Mouse (Mus musculus) embryonic fibroblast, embryonic 13.5 days (primary cell): ENCODE measurements around the gene Gmip. TPM values are rescaled to one million over a fixed set of nuclear protein-coding genes. Genes with fewer than 3 reads are reported as not detected.
A peak's percentile ranks its signal among the peaks of the same experiment; 100 is the strongest.

Experiments used
- H3K27ac ChIP-seq: 2 replicates; pipeline ENCODE4 v1.5.1; 2012; ENCODE audit warnings: low read length, control low read depth, inconsistent platforms; ENCODE audit not compliant: insufficient read depth
- H3K4me1 ChIP-seq: 2 replicates; pipeline ENCODE4 v1.6.1; 2011; ENCODE audit warnings: low read length; ENCODE audit not compliant: control insufficient read depth, insufficient read depth
- H3K4me3 ChIP-seq: 2 replicates; pipeline ENCODE4 v1.5.1; 2011; ENCODE audit warnings: mild to moderate bottlenecking, control low read depth, low read length; ENCODE audit not compliant: insufficient read depth
- CTCF ChIP-seq: IDR thresholded peaks from 2 replicates; pipeline ENCODE4 v1.5.1; 2011; ENCODE audit warnings: mild to moderate bottlenecking, control low read depth, low read length, moderate library complexity, borderline replicate concordance; ENCODE audit not compliant: insufficient read depth
- POLR2A ChIP-seq: IDR thresholded peaks from 2 replicates; pipeline ENCODE4 v1.6.1; 2011; ENCODE audit warnings: low read depth, mild to moderate bottlenecking, control low read depth, low read length, moderate library complexity
- polyA plus RNA-seq: library from polyadenylated mRNA; stranded (reverse); fragments of >200 nt; gene quantifications from 2 replicates; pipeline ENCODE4 v1.2.4, GENCODE M21; 2011; ENCODE audit warnings: low read depth; ENCODE audit not compliant: missing spikeins, insufficient read length

Gene Gmip
- polyA plus RNA-seq: 13.5 and 15.9 TPM in 2 replicates

- peak; percentile 64 for TF ChIP-seq POLR2A
- TF ChIP-seq CTCF: no peak
- H3K27ac ChIP-seq: 0 out of 2 replicates have a peak within 1 kb of the TSS, but pooled peaks have one; percentile 17
Measured at GRCm38 (mm10) chr8:69808094-69808863, at the start of gene Gmip. Gene Gmip, plus strand, starts transcription at chr8:69808679.

GRCm38 (mm10) chr8:69761814-69762445 lies 46.5 kb upstream of the Gmip start:
- Histone ChIP-seq H3K4me3 (no peak overlapping the region), H3K4me1 (no peaks in the 10 kb centered on the region), H3K27ac (no peak overlapping the region)
- TF ChIP-seq POLR2A: no peak

More at GRCm38 (mm10) chr8:69808094-69808863, at the start of gene Gmip:
- H3K4me1 ChIP-seq: no peaks in the 10 kb centered on the region
- peak within 1 kb of the TSS; percentile 67 for H3K4me3 ChIP-seq

- no peak for TF ChIP-seq CTCF
- no peak for TF ChIP-seq POLR2A
- no peak overlapping the region for H3K4me3 ChIP-seq
- no peak overlapping the region for H3K27ac ChIP-seq
- H3K4me1 ChIP-seq: 0 out of 2 replicates have a peak, but pooled peaks cover 3% of the 10 kb centered on the region
Measured at GRCm38 (mm10) chr8:69771221-69771620, 37.3 kb upstream of the Gmip start.

GRCm38 (mm10) chr8:69772106-69772505 lies 36.4 kb upstream of the Gmip start:
- H3K27ac ChIP-seq: no peak overlapping the region
- no peak overlapping the region for H3K4me3 ChIP-seq
- TF ChIP-seq POLR2A (no peak), CTCF (no peak)

GRCm38 (mm10) chr8:69774503-69775148 lies 33.9 kb upstream of the Gmip start, which contains the start of gene Gm20422:
Gene Gm20422, minus strand, starts transcription at chr8:69774886.
- TF ChIP-seq CTCF (no peak), POLR2A (peak; percentile 93)
- Histone ChIP-seq H3K4me1 (0 out of 2 replicates have a peak, but pooled peaks cover 3% of the 10 kb centered on the region), H3K27ac (peak within 1 kb of the TSS; percentile 100), H3K4me3 (peak within 1 kb of the TSS; percentile 83)

More at GRCm38 (mm10) chr8:69772106-69772505, 36.4 kb upstream of the Gmip start:
- 0 out of 2 replicates have a peak, but pooled peaks cover 3% of the 10 kb centered on the region for H3K4me1 ChIP-seq

GRCm38 (mm10) chr8:69775149-69775534 lies 33.3 kb upstream of the Gmip start:
- H3K4me1 ChIP-seq: 0 out of 2 replicates have a peak, but pooled peaks cover 3% of the 10 kb centered on the region
- TF ChIP-seq POLR2A: no peak
- TF ChIP-seq CTCF: no peak
- no peak overlapping the region for H3K27ac ChIP-seq
- no peak overlapping the region for H3K4me3 ChIP-seq

GRCm38 (mm10) chr8:69777111-69777510 lies 31.4 kb upstream of the Gmip start:
- no peak for TF ChIP-seq POLR2A
- no peak for TF ChIP-seq CTCF
- no peak overlapping the region for H3K4me3 ChIP-seq

GRCm38 (mm10) chr8:69789105-69789504 lies 19.4 kb upstream of the Gmip start:
- Histone ChIP-seq H3K27ac (no peak overlapping the region), H3K4me3 (no peak overlapping the region), H3K4me1 (peaks cover 7% of the 10 kb centered on the region; the same call in 1 of the 2 replicates)
- TF ChIP-seq CTCF (no peak), POLR2A (no peak)

More at GRCm38 (mm10) chr8:69777111-69777510, 31.4 kb upstream of the Gmip start:
- Histone ChIP-seq H3K4me1 (0 out of 2 replicates have a peak, but pooled peaks cover 3% of the 10 kb centered on the region), H3K27ac (no peak overlapping the region)

GRCm38 (mm10) chr8:69789731-69790130 lies 18.7 kb upstream of the Gmip start:
- H3K4me3 ChIP-seq: no peak overlapping the region
- no peak overlapping the region for H3K27ac ChIP-seq
- TF ChIP-seq POLR2A (no peak), CTCF (no peak)
- H3K4me1 ChIP-seq: peaks cover 7% of the 10 kb centered on the region; the same call in 1 of the 2 replicates
